Mouse (Mus musculus) liver, embryonic 14.5 days (tissue): Measurements from ENCODE around the gene Glul. TPM values are rescaled to one million over a fixed set of nuclear protein-coding genes. Genes with fewer than 3 reads are reported as not detected.

Experiments used
- ATAC-seq: fragments of 200-750 bp; cut with Nextera tagmentation; 2 replicates; pipeline ENCODE4 v1.8.0; 2017; ENCODE audit warnings: moderate number of reproducible peaks, mild to moderate bottlenecking, moderate library complexity; ENCODE audit not compliant: insufficient read depth
- DNase-seq, 3 experiments: peaks; one replicate each; pipeline ENCODE4 v3.0.0-alpha.2; 2012 to 2013; ENCODE audit warnings: low read depth in 3 of 3, low spot score in 3 of 3
- H3K27ac ChIP-seq: fragments of 300-500 bp; sonication (generic); 2 replicates; pipeline ENCODE4 v1.5.1; 2014; ENCODE audit warnings: moderate library complexity, mild to moderate bottlenecking, control low read depth, inconsistent platforms
- H3K27me3 ChIP-seq: fragments of 300-500 bp; sonication (generic); 2 replicates; pipeline ENCODE4 v1.6.1; 2014; ENCODE audit warnings: mild to moderate bottlenecking, low read length, moderate library complexity; ENCODE audit not compliant: control insufficient read depth, insufficient read depth
- H3K36me3 ChIP-seq: fragments of 300-500 bp; sonication (generic); replicated peaks from 2 replicates; pipeline ENCODE4 v1.6.1; 2014; ENCODE audit warnings: low read depth; ENCODE audit not compliant: control insufficient read depth, insufficient read depth
- H3K4me1 ChIP-seq, 2 experiments: fragments of 200-500 bp in 1 of 2; fragments of 300-500 bp in 1 of 2; sonication (generic) in 1 of 2; replicated peaks; 2 replicates each; pipeline ENCODE4 v1.6.1; 2012 to 2014; ENCODE audit warnings: antibody characterized with exemption in 1 of 2, inconsistent platforms in 1 of 2, low read length in 1 of 2; ENCODE audit not compliant: control insufficient read depth in 2 of 2, insufficient read depth in 2 of 2
- H3K4me2 ChIP-seq: fragments of 300-500 bp; sonication (generic); 2 replicates; pipeline ENCODE4 v1.6.1; 2014; ENCODE audit warnings: low read depth, mild to moderate bottlenecking, control low read depth, moderate library complexity
- H3K4me3 ChIP-seq, 2 experiments: fragments of 200-500 bp in 1 of 2; fragments of 300-500 bp in 1 of 2; sonication (generic) in 1 of 2; 2 replicates each; pipeline ENCODE4 v1.5.1; 2012 to 2014; ENCODE audit warnings: low read depth in 2 of 2, low read length in 2 of 2, mild to moderate bottlenecking in 2 of 2, control low read depth in 1 of 2, inconsistent platforms in 1 of 2, moderate library complexity in 1 of 2; ENCODE audit not compliant: insufficient read depth in 1 of 2
- H3K9ac ChIP-seq: fragments of 300-500 bp; sonication (generic); replicated peaks from 2 replicates; pipeline ENCODE4 v1.6.1; 2014; ENCODE audit warnings: mild to moderate bottlenecking, control low read depth, moderate library complexity
- H3K9me3 ChIP-seq: fragments of 300-500 bp; sonication (generic); 2 replicates; pipeline ENCODE4 v1.6.1; 2016; ENCODE audit warnings: low read length, mixed read lengths; ENCODE audit not compliant: control insufficient read depth
- CTCF ChIP-seq: IDR thresholded peaks from 2 replicates; pipeline ENCODE4 v1.5.1; 2016; ENCODE audit warnings: antibody characterized with exemption, low read depth, control low read depth
- EP300 ChIP-seq: IDR thresholded peaks from 2 replicates; pipeline ENCODE4 v1.6.1; 2016; ENCODE audit warnings: antibody characterized with exemption, low read depth
- WGBS: fragments of 180-500 bp; shearing (Covaris S2); extraction: QIAGEN DNeasy Blood & Tissue Kit; methylation state at CpG from one replicate; pipeline ENCODE4 v1.1.7; 2014; ENCODE audit not compliant: insufficient replicate concordance; 5-methylcytosine and 5-hydroxymethylcytosine counted together
- polyA plus RNA-seq, 2 experiments: library from polyadenylated mRNA; depleted of rRNA in 1 of 2; stranded (reverse) in 1 of 2; unstranded in 1 of 2; fragments of >200 nt; fragmentation: Nextera tagmentation in 1 of 2; extraction: Ambion mirVana in 1 of 2; gene quantifications; 2 replicates each; pipeline versions ENCODE4 v1.2.1 to v1.2.3; 2012 to 2014

Glul gene
- polyA plus RNA-seq, 2 experiments: 71.1 to 103 TPM

- H3K4me2 ChIP-seq: no peak overlapping the region
- H3K36me3 ChIP-seq: peaks cover 56% of the 10 kb centered on the region
- H3K27me3 ChIP-seq: no peaks in the 10 kb centered on the region
- DNase-seq (no peak), ATAC-seq (no peak)
- no peak for TF ChIP-seq EP300
- TF ChIP-seq CTCF: no peak
- no peaks in the 10 kb centered on the region for H3K9me3 ChIP-seq
- no peak overlapping the region for H3K27ac ChIP-seq
- no peak overlapping the region for H3K4me3 ChIP-seq
- no peak overlapping the region for H3K9ac ChIP-seq
- 92% methylated on average over 13 of the region's 13 CpGs for WGBS
- H3K4me1 ChIP-seq: peaks cover 10 to 13% of the 10 kb centered on the region in 2 experiments
Measured at GRCm38 (mm10) chr1:153903006-153903405, 3.3 kb downstream of the Glul start.

GRCm38 (mm10) chr1:153904236-153904635, 4.5 kb downstream of the Glul start:
- Histone ChIP-seq H3K4me3 (no peak overlapping the region), H3K4me1 (peaks cover 4% of the 10 kb centered on the region in 2 experiments; a peak in 3 of 4 replicates), H3K4me2 (no peak overlapping the region), H3K36me3 (peaks cover 67% of the 10 kb centered on the region), H3K27ac (no peak overlapping the region), H3K9ac (no peak overlapping the region), H3K27me3 (no peaks in the 10 kb centered on the region), H3K9me3 (no peaks in the 10 kb centered on the region)
- ATAC-seq (no peak), DNase-seq (no peak)
- TF ChIP-seq EP300 (no peak), CTCF (no peak)
- 89% methylated on average over 14 of the region's 14 CpGs for WGBS

- H3K9ac ChIP-seq: no peak overlapping the region
- H3K27me3 ChIP-seq: no peaks in the 10 kb centered on the region
- H3K4me1 ChIP-seq: peaks cover 3 to 11% of the 10 kb centered on the region in 2 experiments; a peak in 3 of 4 replicates
- ATAC-seq: no peak
- peaks cover 80% of the 10 kb centered on the region for H3K36me3 ChIP-seq
- no peak overlapping the region for H3K4me2 ChIP-seq
- no peak overlapping the region for H3K27ac ChIP-seq
- WGBS: 83% methylated on average over 3 of the region's 3 CpGs
- H3K9me3 ChIP-seq: no peaks in the 10 kb centered on the region
- H3K4me3 ChIP-seq: no peak overlapping the region
- no peak for DNase-seq
- TF ChIP-seq EP300 (no peak), CTCF (no peak)
Measured at GRCm38 (mm10) chr1:153905884-153906283, 6.1 kb downstream of the Glul start.

- peaks cover 71% of the 10 kb centered on the region for H3K36me3 ChIP-seq
- WGBS: 84% methylated on average over 6 of the region's 6 CpGs
Measured at GRCm38 (mm10) chr1:153908208-153908607, 8.5 kb downstream of the Glul start.

DNA sequence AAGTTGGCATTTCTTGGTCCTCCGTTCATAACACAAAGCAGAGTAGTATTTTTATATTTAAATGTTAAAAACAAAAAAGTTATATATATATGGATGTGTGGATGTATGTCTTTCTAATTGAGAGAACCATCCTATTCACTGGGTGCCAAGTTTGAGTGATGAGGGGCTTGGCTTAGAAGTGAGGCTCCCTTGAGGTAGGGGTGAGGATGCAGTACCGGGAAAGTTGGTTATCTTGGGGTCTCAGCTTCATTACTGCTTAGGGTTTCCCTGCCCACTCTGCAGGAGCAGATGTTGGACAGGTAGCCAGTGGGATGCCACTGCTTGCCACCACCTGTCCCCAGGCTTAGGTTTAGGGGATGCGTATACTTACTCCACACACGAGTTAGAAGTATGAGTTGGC, 9.0 kb downstream of the Glul start:
- H3K4me1 ChIP-seq: peaks cover 0 to 8% of the 10 kb centered on the region in 2 experiments; a peak in 2 of 4 replicates
- no peaks in the 10 kb centered on the region for H3K27me3 ChIP-seq
- no peak overlapping the region for H3K9ac ChIP-seq
- DNase-seq (no peak), ATAC-seq (no peak)
- TF ChIP-seq CTCF: no peak
- no peak for TF ChIP-seq EP300
- no peak overlapping the region for H3K27ac ChIP-seq
- peaks cover 66% of the 10 kb centered on the region for H3K36me3 ChIP-seq
- no peak overlapping the region for H3K4me2 ChIP-seq
- no peaks in the 10 kb centered on the region for H3K9me3 ChIP-seq
- no peak overlapping the region for H3K4me3 ChIP-seq
- 87% methylated on average over 4 of the region's 4 CpGs for WGBS

More at GRCm38 (mm10) chr1:153908208-153908607, 8.5 kb downstream of the Glul start:
- Histone ChIP-seq H3K4me3 (no peak overlapping the region), H3K9ac (no peak overlapping the region), H3K4me1 (peaks cover 0 to 8% of the 10 kb centered on the region in 2 experiments; a peak in 2 of 4 replicates), H3K27me3 (no peaks in the 10 kb centered on the region), H3K9me3 (no peaks in the 10 kb centered on the region), H3K4me2 (no peak overlapping the region), H3K27ac (no peak overlapping the region)
- ATAC-seq (no peak), DNase-seq (no peak)
- no peak for TF ChIP-seq CTCF
- no peak for TF ChIP-seq EP300
